Mouse (Mus musculus): ENCODE measurements around the gene Amotl1. TPM values are rescaled to one million over a fixed set of nuclear protein-coding genes. Genes with fewer than 3 reads are reported as not detected.

The Amotl1 gene
- polyA plus RNA-seq, 1 experiment: not detected

DNA sequence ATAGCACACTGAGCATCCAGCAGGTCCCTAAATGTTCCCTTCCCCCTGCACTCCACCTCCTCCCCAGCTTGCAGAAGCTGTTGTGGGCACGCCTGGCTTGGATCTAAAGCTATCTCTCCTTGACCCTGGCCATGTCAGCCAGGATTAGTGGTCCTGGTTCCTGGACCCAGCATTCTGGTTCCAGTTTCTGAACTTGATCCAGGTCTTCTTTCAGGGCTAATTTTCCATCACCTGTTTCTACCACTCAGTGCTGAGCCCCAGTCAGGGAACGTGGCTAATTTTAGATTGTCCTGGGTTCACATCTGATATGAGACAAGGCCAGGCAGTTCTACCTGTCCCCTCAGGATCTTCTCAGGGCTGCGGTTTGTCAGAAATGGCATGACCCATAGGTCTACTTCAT lies 21.2 kb upstream of the Amotl1 start:
- Histone ChIP-seq H3K4me1 (no peaks in the 10 kb centered on the region), H3K9me3 (no peaks in the 10 kb centered on the region), H3K4me3 (replicated peaks) (no peak overlapping the region), H3K36me3 (replicated peaks; ENCODE audit: low read length) (no peaks in the 10 kb centered on the region), H3K27me3 (replicated peaks) (peaks cover 41% of the 10 kb centered on the region)
- TF ChIP-seq FLI1 (IDR thresholded peaks at IDR 0.05; ENCODE audit: low read length) (no peak), GATA1 (IDR thresholded peaks at IDR 0.05; ENCODE audit: borderline replicate concordance, low read length) (no peak)

DNA sequence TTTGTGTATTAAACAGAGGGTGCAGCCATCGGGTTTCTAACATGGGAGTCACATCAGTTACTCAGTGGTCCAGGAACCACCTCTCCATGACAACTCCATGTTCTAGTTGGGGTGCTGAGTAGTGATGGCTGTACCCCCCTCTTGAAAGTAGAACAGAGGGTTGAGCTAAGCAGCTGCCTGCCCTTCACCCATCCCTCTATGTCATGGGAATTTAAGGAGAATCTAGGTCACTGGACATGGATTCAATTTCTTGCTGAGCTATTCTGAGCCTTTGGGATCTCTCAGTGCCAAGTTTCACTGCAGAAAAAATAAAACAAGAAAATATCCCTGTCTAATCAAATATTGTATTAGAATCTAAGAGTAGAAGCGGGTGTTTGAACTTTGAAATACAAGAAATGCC lies 18.7 kb upstream of the Amotl1 start:
- no peaks in the 10 kb centered on the region for H3K9me3 ChIP-seq
- no peaks in the 10 kb centered on the region for H3K36me3 ChIP-seq (replicated peaks; ENCODE audit: low read length)
- TF ChIP-seq FLI1 (IDR thresholded peaks at IDR 0.05; ENCODE audit: low read length): no peak
- TF ChIP-seq GATA1 (IDR thresholded peaks at IDR 0.05; ENCODE audit: borderline replicate concordance, low read length): no peak
- H3K4me1 ChIP-seq: no peaks in the 10 kb centered on the region
- peaks cover 46% of the 10 kb centered on the region for H3K27me3 ChIP-seq (replicated peaks)
- H3K4me3 ChIP-seq (replicated peaks): no peak overlapping the region

GRCm38 (mm10) chr9:14662876-14663275 lies 18.0 kb upstream of the Amotl1 start:
- Histone ChIP-seq H3K27me3 (replicated peaks) (peaks cover 45% of the 10 kb centered on the region), H3K4me1 (peaks cover 2% of the 10 kb centered on the region; the same call in 1 of the 2 replicates), H3K4me3 (replicated peaks) (no peak overlapping the region), H3K9me3 (no peaks in the 10 kb centered on the region), H3K36me3 (replicated peaks; ENCODE audit: low read length) (no peaks in the 10 kb centered on the region)
- TF ChIP-seq GATA1 (IDR thresholded peaks at IDR 0.05; ENCODE audit: borderline replicate concordance, low read length) (no peak), FLI1 (IDR thresholded peaks at IDR 0.05; ENCODE audit: low read length) (no peak)

DNA sequence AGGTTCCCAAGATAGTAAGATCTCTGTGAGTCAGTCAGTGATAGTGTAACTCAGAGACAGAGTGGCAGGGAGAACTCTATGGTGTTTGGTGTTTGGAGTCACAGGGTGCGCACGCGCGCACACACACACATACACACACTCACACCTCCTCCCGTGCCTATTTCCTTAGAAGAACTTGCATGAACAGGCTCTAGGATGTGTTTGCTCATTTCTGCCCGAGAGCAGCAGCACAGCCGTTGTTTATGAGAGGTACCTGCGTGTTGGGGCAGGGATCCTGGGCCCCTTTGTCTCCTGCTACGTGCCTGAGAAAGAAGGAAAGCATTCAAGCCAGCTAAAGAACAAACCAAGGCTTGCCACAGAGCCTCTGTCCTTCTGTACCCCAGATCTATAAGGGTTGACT lies 17.3 kb upstream of the Amotl1 start:
- no peak overlapping the region for H3K4me3 ChIP-seq (replicated peaks)
- H3K27me3 ChIP-seq (replicated peaks): peaks cover 45% of the 10 kb centered on the region
- TF ChIP-seq GATA1 (IDR thresholded peaks at IDR 0.05; ENCODE audit: borderline replicate concordance, low read length) (no peak), FLI1 (IDR thresholded peaks at IDR 0.05; ENCODE audit: low read length) (no peak)
- H3K9me3 ChIP-seq: no peaks in the 10 kb centered on the region
- H3K4me1 ChIP-seq: peaks cover 3% of the 10 kb centered on the region; the same call in 1 of the 2 replicates
- H3K36me3 ChIP-seq (replicated peaks; ENCODE audit: low read length): no peaks in the 10 kb centered on the region

DNA sequence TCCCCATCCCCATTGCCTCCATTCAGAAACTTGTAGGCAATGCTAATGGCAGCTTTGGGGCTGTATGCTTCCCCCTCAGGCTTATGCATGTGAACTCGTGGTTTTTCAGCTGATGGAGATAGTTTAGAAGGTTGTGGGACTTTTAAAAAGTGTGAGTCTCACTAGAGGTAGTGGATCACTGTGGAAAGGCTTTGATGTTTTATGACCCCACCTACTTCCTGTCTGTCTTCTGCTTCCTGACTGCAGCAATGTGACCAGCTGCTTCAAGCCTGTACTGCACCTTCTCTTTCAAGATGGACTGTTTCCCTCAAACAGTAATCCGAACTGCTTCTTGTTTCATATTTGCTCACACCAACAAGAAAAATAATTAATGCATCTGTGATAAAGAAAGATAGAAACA lies 13.1 kb upstream of the Amotl1 start:
- no peak overlapping the region for H3K4me3 ChIP-seq (replicated peaks)
- peaks cover 31% of the 10 kb centered on the region for H3K27me3 ChIP-seq (replicated peaks)
- peaks cover 3% of the 10 kb centered on the region; the same call in 1 of the 2 replicates for H3K4me1 ChIP-seq
- no peaks in the 10 kb centered on the region for H3K9me3 ChIP-seq
- H3K36me3 ChIP-seq (replicated peaks; ENCODE audit: low read length): no peaks in the 10 kb centered on the region
- no peak for TF ChIP-seq FLI1 (IDR thresholded peaks at IDR 0.05; ENCODE audit: low read length)
- no peak for TF ChIP-seq GATA1 (IDR thresholded peaks at IDR 0.05; ENCODE audit: borderline replicate concordance, low read length)

DNA sequence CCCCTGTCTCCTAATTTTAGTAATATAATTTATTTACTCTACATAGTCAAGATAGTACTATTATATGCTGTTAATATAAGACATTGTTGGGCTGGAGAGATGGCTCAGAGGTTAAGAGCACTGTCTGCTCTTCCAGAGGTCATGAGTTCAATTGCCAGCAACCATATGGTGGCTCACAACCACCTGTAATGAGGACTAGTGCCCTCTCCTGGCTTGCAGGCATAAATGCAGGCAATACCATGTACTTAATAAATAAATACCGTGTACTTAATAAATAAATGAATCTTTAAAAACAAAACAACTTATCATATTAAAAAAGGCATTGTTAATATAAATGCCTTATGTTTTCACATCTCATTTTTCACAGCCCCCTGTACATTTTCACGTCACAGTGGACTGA lies 9.2 kb upstream of the Amotl1 start:
- Histone ChIP-seq H3K4me3 (replicated peaks) (no peak overlapping the region), H3K27me3 (replicated peaks) (peaks cover 27% of the 10 kb centered on the region), H3K9me3 (no peaks in the 10 kb centered on the region), H3K36me3 (replicated peaks; ENCODE audit: low read length) (no peaks in the 10 kb centered on the region), H3K4me1 (peaks cover 3% of the 10 kb centered on the region; the same call in 1 of the 2 replicates)
- no peak for TF ChIP-seq GATA1 (IDR thresholded peaks at IDR 0.05; ENCODE audit: borderline replicate concordance, low read length)

GRCm38 (mm10) chr9:14652761-14653160 lies 7.9 kb upstream of the Amotl1 start:
- no peak for TF ChIP-seq GATA1 (IDR thresholded peaks at IDR 0.05; ENCODE audit: borderline replicate concordance, low read length)
- TF ChIP-seq FLI1 (IDR thresholded peaks at IDR 0.05; ENCODE audit: low read length): no peak
- no peak overlapping the region for H3K4me3 ChIP-seq (replicated peaks)
- H3K36me3 ChIP-seq (replicated peaks; ENCODE audit: low read length): no peaks in the 10 kb centered on the region
- peaks cover 35% of the 10 kb centered on the region for H3K27me3 ChIP-seq (replicated peaks)
- H3K9me3 ChIP-seq: no peaks in the 10 kb centered on the region
- H3K4me1 ChIP-seq: no peaks in the 10 kb centered on the region

GRCm38 (mm10) chr9:14647849-14648248 lies 3.0 kb upstream of the Amotl1 start:
- TF ChIP-seq FLI1 (IDR thresholded peaks at IDR 0.05; ENCODE audit: low read length): no peak
- TF ChIP-seq GATA1 (IDR thresholded peaks at IDR 0.05; ENCODE audit: borderline replicate concordance, low read length): no peak
- Histone ChIP-seq H3K4me3 (replicated peaks) (no peak overlapping the region), H3K36me3 (replicated peaks; ENCODE audit: low read length) (no peaks in the 10 kb centered on the region), H3K9me3 (peaks cover 10% of the 10 kb centered on the region), H3K27me3 (replicated peaks) (peaks cover 62% of the 10 kb centered on the region), H3K4me1 (peaks cover under 1% of the 10 kb centered on the region; the same call in 1 of the 2 replicates)

DNA sequence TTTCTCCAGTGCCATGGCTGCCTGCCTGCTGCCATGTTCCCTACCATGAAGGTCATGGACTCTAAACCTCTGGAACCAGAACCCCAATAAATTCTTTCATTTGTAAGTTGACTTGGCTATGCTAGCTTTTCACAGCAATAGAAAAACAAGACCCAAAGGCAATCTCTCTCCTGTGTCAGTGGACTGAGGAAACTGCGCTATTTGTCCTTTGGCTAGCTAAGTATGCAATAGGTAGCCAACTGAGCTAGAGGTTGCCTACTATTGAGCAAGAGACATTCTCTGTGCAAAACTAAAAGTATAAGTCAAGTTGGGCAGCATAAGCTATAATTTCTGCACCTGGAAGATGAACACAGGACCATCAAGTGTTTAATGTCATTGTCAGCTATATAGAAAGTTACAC lies 1.8 kb upstream of the Amotl1 start:
- H3K36me3 ChIP-seq (replicated peaks; ENCODE audit: low read length): no peaks in the 10 kb centered on the region
- H3K27me3 ChIP-seq (replicated peaks): peaks cover 64% of the 10 kb centered on the region
- peaks cover 10% of the 10 kb centered on the region for H3K9me3 ChIP-seq
- H3K4me1 ChIP-seq: peaks cover 12% of the 10 kb centered on the region
- TF ChIP-seq GATA1 (IDR thresholded peaks at IDR 0.05; ENCODE audit: borderline replicate concordance, low read length): no peak
- H3K4me3 ChIP-seq (replicated peaks): no peak overlapping the region

GRCm38 (mm10) chr9:14646061-14646460 lies 1.2 kb upstream of the Amotl1 start:
- peaks cover 10% of the 10 kb centered on the region for H3K9me3 ChIP-seq
- no peaks in the 10 kb centered on the region for H3K36me3 ChIP-seq (replicated peaks; ENCODE audit: low read length)
- no peak overlapping the region for H3K4me3 ChIP-seq (replicated peaks)
- no peak for TF ChIP-seq FLI1 (IDR thresholded peaks at IDR 0.05; ENCODE audit: low read length)
- TF ChIP-seq GATA1 (IDR thresholded peaks at IDR 0.05; ENCODE audit: borderline replicate concordance, low read length): no peak
- H3K27me3 ChIP-seq (replicated peaks): peaks cover 70% of the 10 kb centered on the region
- H3K4me1 ChIP-seq: peaks cover 15% of the 10 kb centered on the region

DNA sequence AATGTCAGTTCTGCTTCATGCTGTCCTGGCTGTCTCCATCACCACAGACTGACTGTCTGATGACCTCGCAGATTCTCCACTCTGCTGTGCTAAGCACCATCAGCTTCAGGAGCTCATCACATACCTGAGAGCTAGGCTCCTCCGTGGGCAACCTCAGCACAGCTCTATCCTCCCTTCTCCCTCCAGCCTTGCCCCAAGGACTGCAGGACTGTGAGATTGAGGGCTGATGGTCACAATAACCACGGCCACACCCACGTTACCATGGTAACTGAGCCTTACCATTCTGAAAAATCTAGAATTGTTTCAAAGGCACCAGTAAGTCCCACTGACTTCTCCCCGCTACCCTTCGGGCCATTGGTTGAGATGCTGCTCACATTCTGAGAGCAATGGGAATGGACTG lies 1.5 kb downstream of the Amotl1 start:
- Histone ChIP-seq H3K4me3 (replicated peaks) (no peak overlapping the region), H3K4me1 (peaks cover 19% of the 10 kb centered on the region), H3K36me3 (replicated peaks; ENCODE audit: low read length) (no peaks in the 10 kb centered on the region), H3K27me3 (replicated peaks) (peaks cover 81% of the 10 kb centered on the region), H3K9me3 (peaks cover 10% of the 10 kb centered on the region)
- no peak for TF ChIP-seq GATA1 (IDR thresholded peaks at IDR 0.05; ENCODE audit: borderline replicate concordance, low read length)
- TF ChIP-seq FLI1 (IDR thresholded peaks at IDR 0.05; ENCODE audit: low read length): no peak
